Mouse (Mus musculus) stomach, embryonic 14.5 days (tissue): ENCODE measurements around the gene H2-Aa. TPM values are rescaled to one million over a fixed set of nuclear protein-coding genes. Genes with fewer than 3 reads are reported as not detected.

Experiments used
- ATAC-seq: fragments of 200-750 bp; cut with Nextera tagmentation; 2 replicates; pipeline ENCODE4 v1.8.0; 2017; ENCODE audit warnings: low read depth, moderate TSS enrichment; ENCODE audit not compliant: insufficient number of reproducible peaks, insufficient read depth, low FRiP score
- H3K27ac ChIP-seq: fragments of 300-500 bp; sonication (generic); 2 replicates; pipeline ENCODE4 v1.5.1; 2014; ENCODE audit warnings: mild to moderate bottlenecking, low read length, moderate library complexity, mixed read lengths
- H3K27me3 ChIP-seq: fragments of 300-500 bp; sonication (generic); 2 replicates; pipeline ENCODE4 v1.6.1; 2014; ENCODE audit warnings: low read length, control low read depth, mixed read lengths; ENCODE audit not compliant: control insufficient read depth, insufficient read depth
- H3K36me3 ChIP-seq: fragments of 300-500 bp; sonication (generic); 2 replicates; pipeline ENCODE4 v1.6.1; 2014; ENCODE audit warnings: mild to moderate bottlenecking, control low read depth, low read length, moderate library complexity, mixed read lengths; ENCODE audit not compliant: control insufficient read depth, insufficient read depth
- H3K4me1 ChIP-seq: fragments of 300-500 bp; sonication (generic); 2 replicates; pipeline ENCODE4 v1.6.1; 2014; ENCODE audit warnings: low read length, control low read depth, mixed read lengths; ENCODE audit not compliant: control insufficient read depth, insufficient read depth
- H3K4me2 ChIP-seq: fragments of 300-500 bp; sonication (generic); replicated peaks from 2 replicates; pipeline ENCODE4 v1.6.1; 2014; ENCODE audit warnings: low read depth, low read length, control low read depth
- H3K4me3 ChIP-seq: fragments of 300-500 bp; sonication (generic); 2 replicates; pipeline ENCODE4 v1.5.1; 2014; ENCODE audit warnings: low read depth, low read length, control low read depth
- H3K9ac ChIP-seq: fragments of 300-500 bp; sonication (generic); replicated peaks from 2 replicates; pipeline ENCODE4 v1.6.1; 2014; ENCODE audit warnings: low read depth, mild to moderate bottlenecking, control low read depth, low read length, moderate library complexity, mixed read lengths
- H3K9me3 ChIP-seq: fragments of 300-500 bp; sonication (generic); 2 replicates; pipeline ENCODE4 v1.6.1; 2016; ENCODE audit warnings: low read depth, low read length, control low read depth; ENCODE audit not compliant: control insufficient read depth
- WGBS: fragments of 180-500 bp; shearing (Covaris S2); extraction: QIAGEN DNeasy Blood & Tissue Kit; methylation state at CpG from one replicate; pipeline ENCODE4 v1.1.7; 2014; 5-methylcytosine and 5-hydroxymethylcytosine counted together
- polyA plus RNA-seq: library from polyadenylated mRNA; unstranded; fragments of >200 nt; fragmentation: Nextera tagmentation; extraction: Ambion mirVana; gene quantifications from 2 replicates; pipeline ENCODE4 v1.2.1, GENCODE M21; 2014

The H2-Aa gene
- polyA plus RNA-seq, 1 experiment from 2014 or later = 4.4 TPM

GRCm38 (mm10) chr17:34237741-34238140 is 49.9 kb downstream of the H2-Aa start:
- no peaks in the 10 kb centered on the region for H3K36me3 ChIP-seq
- no peaks in the 10 kb centered on the region for H3K4me1 ChIP-seq
- H3K9me3 ChIP-seq = no peaks in the 10 kb centered on the region
- no peak overlapping the region for H3K9ac ChIP-seq
- H3K4me2 ChIP-seq = no peak overlapping the region
- ATAC-seq = no peak
- H3K27me3 ChIP-seq = no peaks in the 10 kb centered on the region
- 79% methylated on average over 3 of the region's 3 CpGs for WGBS
- no peak overlapping the region for H3K4me3 ChIP-seq
- H3K27ac ChIP-seq = no peak overlapping the region

DNA sequence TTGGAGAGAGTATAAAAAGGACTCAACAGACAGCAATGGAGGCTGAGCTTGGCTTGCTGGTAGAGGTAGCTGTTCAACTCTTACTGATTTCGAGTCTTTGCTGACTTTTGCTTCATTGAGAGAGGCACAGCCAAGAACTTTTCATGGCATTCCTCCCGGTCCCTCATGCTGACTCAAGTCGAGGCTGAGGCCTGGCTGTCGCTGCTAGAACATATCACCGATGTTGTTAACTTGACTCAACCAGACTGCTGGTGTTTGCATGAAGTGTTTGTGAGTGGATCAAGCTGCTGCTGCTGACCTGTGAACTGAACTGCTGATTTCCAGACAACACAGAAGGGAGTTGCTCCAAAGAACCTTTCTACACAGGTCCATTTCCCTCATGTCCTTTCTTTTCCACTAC is 50.9 kb downstream of the H2-Aa start:
- no peaks in the 10 kb centered on the region for H3K4me1 ChIP-seq
- H3K4me2 ChIP-seq = no peak overlapping the region
- H3K4me3 ChIP-seq = no peak overlapping the region
- H3K36me3 ChIP-seq = no peaks in the 10 kb centered on the region
- ATAC-seq = no peak
- no peaks in the 10 kb centered on the region for H3K27me3 ChIP-seq
- WGBS = 76% methylated on average over 5 of the region's 5 CpGs
- no peak overlapping the region for H3K27ac ChIP-seq
- H3K9me3 ChIP-seq = no peaks in the 10 kb centered on the region
- H3K9ac ChIP-seq = no peak overlapping the region

- WGBS = 45% methylated on average over 9 of the region's 9 CpGs
- ATAC-seq = no peak
- H3K36me3 ChIP-seq = no peaks in the 10 kb centered on the region
- no peak overlapping the region for H3K4me3 ChIP-seq
- H3K27me3 ChIP-seq = no peaks in the 10 kb centered on the region
- no peak overlapping the region for H3K27ac ChIP-seq
- H3K4me1 ChIP-seq = no peaks in the 10 kb centered on the region
- no peaks in the 10 kb centered on the region for H3K9me3 ChIP-seq
- no peak overlapping the region for H3K4me2 ChIP-seq
- no peak overlapping the region for H3K9ac ChIP-seq
These were observed 52.7 kb downstream of the H2-Aa start for GRCm38 (mm10) chr17:34234926-34235325.

Other genes starting within 250 kb of the H2-Aa start
- gene Col11a2, start 248.4 kb downstream of the H2-Aa start, polyA plus RNA-seq = 0.32 and 1.2 TPM in 2 replicates
- 0.65 and 1.1 TPM in 2 replicates for gene H2-Oa, start 195.5 kb downstream of the H2-Aa start, polyA plus RNA-seq
- gene H2-DMa, start 168.3 kb downstream of the H2-Aa start, polyA plus RNA-seq = 11.9 and 15.1 TPM in 2 replicates
- 150 and 152 TPM in 2 replicates for gene Brd2, start 165.2 kb downstream of the H2-Aa start, polyA plus RNA-seq
- gene H2-DMb2, start 144.5 kb downstream of the H2-Aa start, polyA plus RNA-seq = 0.35 and 0.38 TPM in 2 replicates
- 1.4 and 1.6 TPM in 2 replicates for gene H2-DMb1, start 134.8 kb downstream of the H2-Aa start, polyA plus RNA-seq
- gene Tap1, start 100.3 kb downstream of the H2-Aa start, polyA plus RNA-seq = 5.2 and 7.2 TPM in 2 replicates
- 3.4 and 4.4 TPM in 2 replicates for gene Psmb9, start 100.1 kb downstream of the H2-Aa start, polyA plus RNA-seq
- gene Psmb8, start 90.1 kb downstream of the H2-Aa start, polyA plus RNA-seq = 5.9 and 8.3 TPM in 2 replicates
- 1.6 and 2.4 TPM in 2 replicates for gene Tap2, start 84.3 kb downstream of the H2-Aa start, polyA plus RNA-seq
- 0.54 TPM in 1 of 2 replicates, not detected in the other for gene H2-Ob, start 48.9 kb downstream of the H2-Aa start, polyA plus RNA-seq
- gene H2-Ab1, start 30.1 kb downstream of the H2-Aa start, polyA plus RNA-seq = 9.4 and 12.6 TPM in 2 replicates
- gene H2-Eb1, start 18.0 kb upstream of the H2-Aa start, polyA plus RNA-seq = 2.8 and 2.9 TPM in 2 replicates
- gene H2-Eb2, start 37.8 kb upstream of the H2-Aa start, polyA plus RNA-seq = not detected in 2 replicates
- 0.10 and 0.13 TPM in 2 replicates for gene Btnl2, start 67.0 kb upstream of the H2-Aa start, polyA plus RNA-seq
- not detected in 2 replicates for gene Btnl1, start 89.3 kb upstream of the H2-Aa start, polyA plus RNA-seq
- 0.85 and 1.2 TPM in 2 replicates for gene BC051142, start 111.0 kb upstream of the H2-Aa start, polyA plus RNA-seq
- 0.18 TPM in 1 of 2 replicates, not detected in the other for gene Btnl4, start 189.5 kb upstream of the H2-Aa start, polyA plus RNA-seq
- not detected in 2 replicates for gene Btnl6, start 229.5 kb upstream of the H2-Aa start, polyA plus RNA-seq